Mouse (Mus musculus): ENCODE data around the gene Rnf180.

- TF ChIP-seq CTCF (IDR thresholded peaks at IDR 0.05): no peak
- TF ChIP-seq EP300 (IDR thresholded peaks at IDR 0.05): no peak
Measured at GRCm38 (mm10) chr13:105139881-105140280, 154.7 kb downstream of the Rnf180 start.

All from lung, postnatal 0 days (tissue).